Mouse (Mus musculus): ENCODE data around the gene Cuedc1. TPM values are rescaled to one million over a fixed set of nuclear protein-coding genes. Genes with fewer than 3 reads are reported as not detected.

Gene Cuedc1
- total RNA-seq, 2 experiments from 2014 or later, result 32.4 to 43.1 TPM

DNA sequence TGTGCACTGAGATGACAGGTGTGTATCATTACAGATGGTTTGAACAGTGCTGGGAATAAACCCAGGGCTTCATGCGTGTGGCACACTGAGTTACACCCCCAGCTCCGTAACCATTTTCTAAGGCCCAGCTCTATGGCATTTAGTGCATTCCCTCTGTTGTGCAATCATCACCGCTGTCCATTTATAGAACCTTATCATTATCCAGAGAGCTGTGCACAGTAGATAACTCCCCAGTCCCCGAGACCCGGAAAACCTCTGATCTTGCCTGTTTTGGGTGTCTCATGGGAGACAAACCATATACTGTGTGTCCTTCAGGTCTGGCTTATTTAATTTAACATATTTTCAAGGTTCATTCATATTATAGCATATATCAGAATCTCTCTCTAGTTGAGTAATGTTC lies 49.5 kb downstream of the Cuedc1 start:
- DNase-seq, result no peak

DNA sequence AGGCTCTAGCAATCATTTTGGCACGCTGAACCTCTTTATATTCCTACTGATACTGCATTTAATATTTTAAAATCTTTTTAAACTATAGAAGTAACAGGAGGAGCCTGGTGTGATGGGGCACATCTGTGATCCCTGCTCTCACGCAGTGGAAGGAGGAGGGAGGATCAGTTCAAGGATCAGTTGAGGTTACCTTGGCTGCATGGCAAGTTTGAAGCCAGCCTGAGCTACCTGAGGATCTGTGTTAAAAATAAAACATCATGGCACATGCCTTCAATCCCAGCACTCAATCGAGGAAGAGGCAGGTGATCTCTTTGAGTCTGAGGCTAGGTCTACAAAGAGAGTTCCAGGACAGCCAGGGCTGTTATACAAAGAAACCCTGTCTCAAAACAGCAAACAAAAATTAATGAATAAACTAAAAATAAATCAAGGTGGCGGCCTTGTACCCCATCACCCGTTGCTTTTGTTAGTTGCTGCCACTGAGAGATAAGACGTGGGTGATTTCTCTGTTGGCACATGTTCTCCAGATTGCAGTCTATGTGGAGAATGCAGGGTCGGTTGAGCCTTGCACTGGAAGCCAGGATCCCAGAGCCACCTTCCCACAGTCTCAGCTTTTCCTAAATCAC lies 50.3 kb downstream of the Cuedc1 start:
- DNase-seq, result no peak

DNA sequence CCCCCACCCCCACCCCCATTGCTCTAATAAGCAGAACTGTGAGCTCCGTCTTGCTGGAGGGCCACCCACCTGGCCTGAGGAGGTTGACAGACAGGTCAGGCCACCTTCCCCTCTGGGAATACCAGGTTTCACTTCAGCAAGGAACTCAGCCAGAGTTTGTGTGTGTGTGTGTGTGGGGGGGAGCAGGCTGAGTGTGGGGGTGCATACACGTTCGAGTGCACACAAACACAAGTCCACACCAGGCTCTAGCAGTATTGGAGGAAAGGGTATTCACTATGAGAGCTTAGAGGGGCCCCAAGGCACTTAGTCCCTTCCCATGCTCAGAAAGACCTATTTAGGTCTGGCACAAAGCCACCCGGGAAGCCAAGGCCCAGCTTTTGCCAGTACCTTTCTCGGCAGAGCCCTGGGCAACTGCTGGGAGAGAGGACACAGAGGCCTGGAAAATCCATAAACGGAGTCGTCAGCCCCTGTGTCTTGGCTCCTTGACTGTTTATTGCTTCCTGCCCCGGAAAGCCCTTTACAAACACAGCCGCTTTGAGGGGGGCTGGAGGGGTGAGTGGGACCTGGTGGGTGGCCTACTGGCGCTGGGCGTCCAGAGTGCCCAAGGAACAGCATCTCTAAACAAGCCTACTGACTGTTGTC lies 50.9 kb downstream of the Cuedc1 start:
- peak; percentile 71 for DNase-seq

DNA sequence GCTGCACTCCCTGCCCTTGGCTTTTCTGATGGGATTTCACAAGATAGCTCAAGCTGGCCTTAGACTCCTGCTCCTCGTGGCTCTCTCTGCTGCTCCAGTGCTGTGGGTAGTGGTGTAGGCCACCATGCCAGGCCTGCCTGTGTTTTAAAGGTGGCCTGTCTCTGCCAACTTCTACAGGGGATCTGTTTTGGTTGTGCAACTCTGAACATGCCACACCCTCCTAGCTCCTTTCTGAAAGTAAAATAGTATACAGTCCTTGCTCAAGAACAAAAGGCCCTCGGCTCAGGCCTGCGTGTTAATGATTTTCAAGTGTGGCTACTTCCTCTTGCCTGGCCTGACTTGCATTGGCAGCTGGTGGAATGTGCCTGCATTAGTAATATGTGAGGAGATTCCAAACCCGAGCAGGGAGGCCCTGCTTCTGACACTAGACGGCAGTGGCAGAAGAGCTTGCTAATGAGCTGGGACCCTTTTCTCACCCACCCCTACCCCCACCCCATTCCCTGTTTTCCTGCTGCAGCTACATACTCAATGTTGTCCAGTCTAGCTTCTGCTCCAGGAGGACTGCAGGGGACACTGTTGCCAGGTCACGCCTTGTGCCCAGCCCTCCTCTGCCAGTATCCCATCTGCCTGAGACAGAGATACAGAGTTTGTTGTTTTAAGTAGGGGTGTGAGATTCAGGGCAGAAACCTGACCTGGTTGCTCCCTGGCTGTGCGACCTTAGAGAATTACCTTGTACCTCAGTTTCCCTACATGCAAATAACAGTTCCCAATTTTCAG lies 53.7 kb downstream of the Cuedc1 start:
- peak; percentile 67 for DNase-seq

DNA sequence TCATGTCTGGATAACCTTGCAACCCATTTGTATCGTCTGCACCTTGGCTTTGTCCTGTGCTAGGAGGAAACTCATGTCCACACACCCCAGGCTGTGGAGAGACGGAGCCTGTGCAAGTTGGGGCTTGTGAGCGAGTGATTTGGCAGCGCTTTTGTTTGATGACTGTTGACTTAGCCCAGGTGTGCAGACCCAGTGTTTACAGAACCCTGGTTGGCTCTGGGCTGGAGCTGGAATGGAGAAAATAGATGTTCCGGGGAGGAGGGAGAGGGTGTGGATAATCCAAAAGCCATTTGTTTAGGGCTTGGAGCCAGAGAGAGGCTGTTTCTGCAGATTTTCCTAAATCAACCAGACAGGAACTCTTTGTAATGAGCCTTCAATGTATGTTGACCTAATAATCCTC lies 56.0 kb downstream of the Cuedc1 start:
- DNase-seq, result no peak

DNA sequence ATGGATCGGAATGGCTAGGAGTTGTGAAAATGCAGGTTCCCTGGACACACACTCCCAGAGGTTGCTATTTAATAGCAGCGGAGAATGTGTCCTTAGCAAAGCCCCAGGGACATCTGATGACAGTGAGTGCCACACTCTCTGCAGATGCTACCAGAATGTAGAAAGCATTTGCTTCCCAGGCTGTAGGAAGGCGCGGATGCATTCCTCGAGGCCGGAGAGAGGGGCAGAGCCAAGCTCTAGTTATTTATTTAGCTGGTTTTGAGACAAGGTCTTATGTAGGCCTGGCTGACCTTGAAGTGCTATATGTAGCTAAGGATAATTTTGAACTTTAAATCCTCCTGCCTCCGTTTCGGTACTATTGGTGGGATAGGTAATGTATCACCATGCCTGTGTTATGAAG lies 56.6 kb downstream of the Cuedc1 start:
- DNase-seq, result no peak

DNA sequence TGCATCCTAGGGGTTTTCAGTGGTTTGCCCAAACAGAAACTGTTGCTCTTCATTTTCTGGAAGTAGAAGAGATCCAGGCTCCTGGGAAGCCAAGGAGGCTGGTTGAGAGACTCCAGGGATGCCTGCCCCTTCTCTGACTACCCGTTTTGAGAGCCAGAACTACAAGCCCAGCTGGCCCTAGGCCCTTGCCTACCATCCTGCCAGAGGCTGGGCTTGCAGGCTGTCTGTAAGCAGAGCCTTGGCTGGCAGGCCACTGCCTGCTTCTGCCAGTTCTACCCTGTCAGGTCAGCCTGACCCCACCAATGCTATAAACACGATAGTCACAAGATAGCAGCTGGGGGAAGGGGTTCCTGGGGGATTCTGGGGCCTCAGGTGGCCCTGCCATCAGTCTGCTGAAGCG lies 57.6 kb downstream of the Cuedc1 start:
- DNase-seq, result peak; percentile 73

DNA sequence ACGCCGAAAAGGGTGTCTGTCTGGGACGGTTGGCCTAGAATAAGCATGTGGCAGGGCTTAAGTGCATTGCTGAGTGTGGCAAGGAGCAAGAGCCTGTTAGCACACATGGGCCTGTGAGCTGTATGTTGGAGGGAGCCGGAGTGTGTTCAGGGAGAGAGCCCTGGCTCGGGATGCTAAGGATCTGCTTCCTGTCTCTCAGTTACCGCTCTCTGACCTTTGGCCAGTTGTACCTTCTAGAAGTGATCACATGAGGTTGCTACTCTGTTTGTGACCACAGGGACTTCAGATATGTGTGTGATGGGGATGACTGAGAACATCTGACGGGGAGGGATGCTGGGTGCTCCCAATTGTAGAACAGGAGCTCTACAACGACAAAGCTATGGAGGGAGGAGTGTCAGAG lies 58.1 kb downstream of the Cuedc1 start:
- DNase-seq, result no peak

DNA sequence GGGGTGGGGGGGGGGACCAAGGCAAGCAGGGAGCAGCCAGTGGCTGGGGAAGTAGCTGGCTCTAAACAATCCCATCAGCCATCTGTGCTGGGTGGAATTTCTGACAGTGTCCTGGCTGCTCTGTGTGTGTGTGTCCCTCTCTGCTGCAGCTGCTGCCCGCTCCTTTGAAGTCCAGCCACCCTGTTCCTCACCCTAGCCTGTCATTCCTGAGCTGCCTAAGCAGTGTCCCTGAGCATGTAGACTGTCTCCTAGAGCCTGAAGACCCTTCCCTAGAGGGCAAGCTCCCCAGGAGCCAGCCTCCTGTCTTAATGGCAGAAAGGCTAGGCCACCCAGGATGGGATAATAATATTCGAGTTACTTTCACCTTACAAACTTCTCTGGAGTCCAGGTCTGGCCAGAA lies 58.5 kb downstream of the Cuedc1 start:
- DNase-seq, result no peak

DNA sequence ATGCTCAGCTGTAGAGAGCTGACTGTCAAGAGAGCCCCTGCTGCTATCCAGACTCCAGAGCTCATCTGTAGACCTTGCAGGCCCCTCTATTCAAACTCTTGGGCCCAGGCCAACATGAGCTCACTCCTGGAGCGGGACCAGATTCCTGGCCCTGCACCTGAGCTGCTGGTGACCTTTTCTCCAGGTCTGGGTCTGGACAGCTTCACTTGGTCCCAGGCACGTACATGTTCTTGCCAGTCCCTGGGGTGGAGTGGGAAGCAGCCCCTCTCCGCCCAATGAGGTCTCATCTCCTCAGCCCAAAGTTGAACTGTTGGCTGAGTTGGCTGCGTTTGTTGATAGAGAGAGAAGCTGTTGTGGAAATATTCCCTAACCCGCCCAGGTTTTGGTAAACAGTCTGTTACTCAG lies 61.0 kb downstream of the Cuedc1 start:
- DNase-seq, result peak; percentile 73

DNA sequence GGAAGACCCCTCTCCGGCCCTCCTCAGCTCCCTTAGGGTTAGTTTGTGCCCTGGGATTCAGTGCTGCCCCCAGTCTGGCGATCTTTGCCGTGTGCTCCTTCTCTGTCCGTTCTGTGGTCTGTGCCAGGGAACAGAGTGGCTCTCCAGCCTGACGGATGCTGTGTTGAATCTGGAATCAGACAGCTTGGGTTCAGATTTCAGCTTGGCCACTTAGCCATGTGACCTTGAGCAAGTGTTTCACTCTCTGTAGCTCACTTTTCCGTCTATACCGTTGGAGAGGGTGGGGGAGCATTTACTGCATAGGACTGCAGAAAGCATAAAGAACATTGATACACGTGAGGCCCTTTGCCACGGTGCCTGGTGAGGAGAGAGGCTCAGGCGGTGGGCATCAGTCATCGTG lies 61.5 kb downstream of the Cuedc1 start:
- DNase-seq, result no peak

DNA sequence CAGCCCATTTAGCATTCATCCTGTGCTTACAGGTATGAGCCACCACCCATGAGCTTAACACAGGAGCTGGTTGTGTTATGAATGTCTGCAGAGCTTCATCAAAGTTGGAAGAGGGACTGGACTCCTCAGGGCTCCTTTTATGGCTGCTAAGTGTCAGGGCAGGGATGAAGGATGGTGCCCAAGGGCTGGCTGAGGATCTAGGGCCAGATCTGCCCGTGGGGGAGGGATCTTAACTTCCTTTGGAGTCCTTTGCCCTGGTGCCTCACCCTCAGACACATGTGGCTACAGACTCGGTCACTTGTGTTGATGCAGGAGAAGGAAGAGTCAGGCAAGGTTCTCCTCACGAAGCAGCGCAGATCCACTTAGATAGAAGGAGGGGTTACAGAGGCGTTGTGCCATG lies 62.5 kb downstream of the Cuedc1 start:
- DNase-seq, result no peak

DNA sequence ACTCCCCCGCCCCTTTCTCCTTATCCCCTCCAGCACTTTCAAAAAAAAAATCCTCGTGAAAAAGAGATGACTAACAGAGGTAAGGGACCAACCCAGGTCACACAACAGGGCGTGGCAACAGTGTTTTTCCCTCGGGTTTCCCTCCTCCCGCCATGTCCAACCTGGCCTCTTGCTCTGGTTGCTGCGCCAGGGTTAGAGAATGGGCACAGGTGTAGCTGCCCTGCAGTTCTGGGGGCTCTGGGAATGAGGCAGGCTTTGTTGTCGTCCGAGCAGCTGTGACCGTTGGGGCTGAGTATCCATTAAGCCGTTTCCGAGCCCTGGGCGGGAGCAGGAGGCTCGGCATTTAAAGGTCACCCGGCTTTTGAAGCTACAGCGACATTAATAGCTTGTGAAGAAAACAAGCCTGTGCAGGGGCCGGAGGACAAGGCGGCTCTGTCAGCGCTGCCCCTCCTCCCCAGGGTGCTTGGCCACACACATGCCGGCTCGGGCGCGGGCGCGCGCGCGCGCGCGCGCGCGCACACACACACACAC lies 63.3 kb downstream of the Cuedc1 start:
- peak; percentile 83 for DNase-seq

DNA sequence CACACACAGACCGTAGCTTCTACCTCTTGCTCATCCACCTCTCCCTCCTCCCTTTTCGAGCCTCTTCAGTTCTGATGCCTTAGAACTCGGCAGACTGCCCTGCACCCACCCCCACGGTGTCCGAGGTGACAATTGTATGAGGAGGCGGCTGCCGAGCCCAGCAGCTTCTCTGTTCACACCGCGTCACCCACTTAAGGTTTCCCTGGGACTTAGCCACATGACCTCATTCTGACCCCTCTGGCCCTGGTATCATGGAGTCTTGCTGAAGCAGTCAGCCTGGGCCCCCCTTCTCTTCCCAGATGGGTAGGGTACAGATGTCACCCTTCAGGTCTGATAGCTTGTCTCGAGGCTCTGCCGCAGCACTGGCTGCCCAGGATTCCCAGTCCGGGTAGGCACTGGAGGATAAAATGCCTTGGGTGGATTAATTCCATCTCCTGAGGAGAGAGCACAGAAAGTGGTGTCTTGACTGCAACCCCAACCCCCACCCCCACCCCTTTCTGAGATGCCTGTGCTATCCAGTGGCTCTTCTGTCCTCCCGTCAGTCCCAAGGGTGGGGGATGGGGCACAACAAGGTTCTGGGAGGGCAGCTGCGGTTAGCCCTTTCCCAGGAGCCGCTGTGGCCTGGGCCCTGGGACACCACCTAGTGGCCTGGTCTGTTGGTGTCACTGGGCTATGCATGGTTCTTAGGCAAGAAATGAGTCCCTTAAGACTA lies 63.9 kb downstream of the Cuedc1 start:
- DNase-seq, result peak; percentile 96

DNA sequence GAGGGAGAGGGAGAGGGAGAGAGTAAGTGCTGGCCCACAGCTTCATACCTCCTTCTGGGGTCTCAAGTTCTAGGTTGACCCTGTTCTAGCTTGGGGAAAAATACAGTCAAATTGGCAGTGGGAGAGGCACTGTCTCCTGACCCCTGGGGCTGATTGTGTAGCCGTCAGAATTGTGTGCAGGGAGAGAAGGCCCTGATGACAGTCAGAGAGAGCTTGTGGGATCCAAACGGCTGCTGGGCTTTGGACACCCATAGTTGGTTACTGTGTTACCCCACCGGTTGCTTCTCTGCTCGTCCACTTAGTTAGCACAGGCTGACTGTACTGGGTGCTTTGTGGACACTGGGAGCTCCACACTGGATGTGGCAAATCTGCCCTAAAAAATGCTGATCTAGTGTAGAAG lies 64.9 kb downstream of the Cuedc1 start:
- no peak for DNase-seq

DNA sequence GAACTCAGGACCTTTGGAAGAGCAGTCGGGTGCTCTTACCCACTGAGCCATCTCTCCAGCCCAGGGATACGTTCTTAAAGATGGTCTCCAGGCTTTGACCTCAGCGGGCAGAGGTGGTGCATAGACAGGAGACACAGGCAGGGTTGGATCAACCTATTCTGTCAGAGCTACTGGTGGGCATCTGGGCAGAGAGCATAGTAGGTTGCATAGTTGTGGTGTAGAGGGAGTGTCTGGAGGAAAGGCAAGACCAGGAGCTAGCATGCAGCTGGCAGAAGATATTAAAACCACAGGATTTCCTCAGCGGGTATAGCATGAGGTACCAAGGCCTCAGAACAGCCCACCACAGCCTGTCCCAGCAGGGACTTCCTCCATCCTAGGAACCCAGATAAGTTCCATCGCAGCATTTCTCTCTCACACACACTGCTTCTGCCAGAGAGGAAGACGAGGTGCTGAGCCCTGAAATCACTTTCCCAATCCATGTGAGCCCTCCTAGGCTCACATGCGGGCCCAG lies 66.4 kb downstream of the Cuedc1 start:
- DNase-seq, result no peak

DNA sequence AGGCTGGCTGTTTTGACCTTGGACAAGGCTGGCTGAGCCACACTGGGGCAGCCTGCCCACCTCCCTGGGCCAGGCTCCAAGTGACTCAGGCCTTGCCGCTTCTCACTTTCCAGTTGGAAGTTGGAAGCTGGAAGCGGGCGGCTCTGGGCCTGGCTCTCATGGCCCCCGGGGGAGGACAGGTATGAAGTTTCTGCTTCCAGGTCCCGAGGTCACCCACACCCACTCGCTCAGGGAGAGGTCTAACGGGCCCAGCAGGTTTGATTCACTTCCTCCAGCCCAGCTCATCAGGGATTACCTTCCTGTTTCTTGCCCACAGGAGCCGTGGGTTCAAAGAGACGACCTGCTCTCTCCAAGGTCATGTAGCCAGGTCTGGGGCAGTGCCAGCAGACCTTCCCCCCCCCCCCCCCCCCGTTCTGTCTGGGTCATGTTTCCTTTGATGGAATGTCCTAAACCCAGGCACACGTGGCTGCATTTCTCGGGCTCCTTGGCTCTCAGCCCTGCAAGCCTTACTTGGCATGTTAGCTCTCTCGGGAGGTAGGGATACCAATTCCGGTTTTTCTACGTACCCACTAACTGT lies 67.0 kb downstream of the Cuedc1 start:
- peak; percentile 95 for DNase-seq

DNA sequence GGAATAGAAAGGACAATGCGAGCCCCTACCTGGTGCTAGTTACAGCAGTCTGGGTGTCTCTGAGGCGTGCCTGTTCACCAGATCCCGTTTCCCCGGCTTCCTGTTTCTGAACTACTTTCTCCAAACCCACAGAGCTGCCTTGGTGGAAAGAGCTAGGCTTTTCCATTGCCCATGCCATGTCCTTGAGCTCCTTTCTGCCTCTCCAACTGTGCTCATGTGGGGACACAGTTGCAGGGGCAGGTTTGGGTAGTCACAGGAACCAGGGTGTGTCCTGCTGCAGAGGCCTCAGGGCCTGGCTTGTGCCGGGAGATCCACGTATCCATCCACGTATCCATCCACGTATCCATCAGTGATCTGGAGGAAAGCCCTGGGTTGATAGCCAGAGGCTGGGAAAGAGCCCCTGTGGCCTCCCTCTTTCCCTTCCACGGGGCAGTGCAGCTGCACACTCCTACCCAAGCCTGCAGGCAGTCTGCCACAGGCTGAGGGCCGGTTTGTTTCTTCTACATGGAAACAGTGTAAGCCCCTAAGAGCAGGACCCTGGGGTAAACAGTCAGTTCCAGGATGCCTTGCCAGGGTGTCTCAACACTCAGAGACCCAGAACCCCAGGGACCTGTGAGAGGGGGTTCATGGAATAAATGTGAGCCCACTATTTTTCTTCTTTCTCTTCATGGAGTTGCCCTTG lies 68.0 kb downstream of the Cuedc1 start:
- no peak for DNase-seq

DNA sequence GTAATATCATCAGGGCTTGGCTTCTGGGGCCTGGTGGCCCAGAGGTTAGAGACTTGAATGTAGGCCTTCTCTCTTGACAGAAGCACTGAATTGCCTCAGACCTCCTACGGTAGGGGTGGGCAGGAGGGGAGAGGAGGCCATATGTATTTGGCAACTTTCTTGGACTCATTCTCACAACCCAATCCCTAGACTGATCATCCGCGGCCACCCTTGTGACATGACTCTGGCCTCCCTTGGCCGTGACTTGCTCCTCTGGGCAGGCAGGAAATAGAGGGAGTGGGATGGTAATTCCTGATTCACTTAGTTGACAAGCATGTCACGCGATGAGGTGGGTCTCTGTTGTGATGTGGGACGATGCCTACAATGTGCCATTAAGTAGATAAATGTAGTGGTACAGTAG lies 68.6 kb downstream of the Cuedc1 start:
- DNase-seq, result no peak

DNA sequence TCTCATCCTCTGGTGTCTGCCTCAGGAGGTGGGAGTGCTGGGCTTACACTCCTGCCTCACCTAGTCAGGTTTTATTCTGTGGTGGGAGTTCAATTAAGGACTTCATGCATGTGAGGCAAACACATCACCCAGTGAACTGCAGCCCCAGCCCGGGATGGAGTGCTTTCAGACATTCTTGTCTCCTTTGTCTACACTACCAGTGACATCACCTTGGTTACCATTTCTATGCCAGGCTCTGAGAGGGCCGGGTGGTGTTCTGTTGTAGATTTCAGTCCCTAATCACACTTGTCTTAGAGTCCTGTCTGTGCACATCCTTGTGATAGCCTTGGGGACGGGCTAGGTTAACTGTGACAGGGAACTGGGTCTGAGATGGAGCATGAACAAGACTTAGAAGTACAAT lies 70.8 kb downstream of the Cuedc1 start:
- no peak for DNase-seq

DNA sequence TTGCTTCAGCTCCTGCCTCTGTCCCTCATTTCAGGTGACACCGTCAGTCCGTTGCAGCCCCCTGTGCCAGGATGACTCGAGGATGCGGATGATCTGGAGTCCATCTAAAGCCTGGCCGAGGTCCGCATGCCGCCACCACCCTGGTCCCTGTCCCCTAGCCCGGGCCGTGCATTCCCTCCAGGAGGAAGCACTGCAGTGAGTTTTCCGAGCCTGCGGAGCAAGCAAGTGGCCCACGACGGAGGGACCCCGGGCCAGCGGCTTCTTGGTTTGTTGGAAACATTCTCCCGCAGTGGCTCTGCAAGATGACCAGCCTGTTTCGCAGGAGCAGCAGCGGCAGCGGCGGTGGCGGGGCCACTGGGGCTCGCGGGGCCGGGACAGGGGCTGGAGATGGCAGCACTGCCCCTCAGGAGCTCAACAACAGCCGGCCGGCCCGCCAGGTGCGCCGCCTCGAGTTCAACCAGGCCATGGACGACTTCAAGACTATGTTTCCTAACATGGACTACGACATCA lies 71.7 kb downstream of the Cuedc1 start:
- no peak for DNase-seq
